Mouse (Mus musculus): ENCODE data around the gene Cd300e. TPM values are rescaled to one million over a fixed set of nuclear protein-coding genes. Genes with fewer than 3 reads are reported as not detected.

Gene Cd300e
- total RNA-seq, 4 experiments from 2014 or later = 0.13 TPM; not detected in 3

DNA sequence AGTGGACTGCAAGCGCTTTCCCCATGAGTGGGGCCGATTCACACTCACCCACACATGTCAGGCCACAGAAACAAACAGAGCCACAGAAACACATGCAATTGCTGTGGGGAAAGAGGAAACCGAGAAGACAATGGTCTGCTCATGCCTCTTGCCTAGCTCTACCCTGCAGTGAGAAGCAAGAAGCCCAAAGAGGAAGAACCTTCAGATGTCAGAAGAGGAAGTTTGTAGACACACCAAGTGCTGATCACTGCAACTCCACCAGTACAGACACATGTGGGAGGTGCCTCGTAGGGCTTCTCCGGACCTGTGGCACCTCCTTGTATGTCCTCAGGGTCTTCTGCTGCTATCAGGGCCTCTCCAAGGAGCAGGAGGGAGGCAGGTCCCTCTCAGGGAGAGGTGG is 57.9 kb downstream of the Cd300e start:
- DNase-seq (ENCODE audit: low spot score in 2 of 2) = no peak

Other genes with a start within 250 kb of the Cd300e start
- gene Gprc5c, start 211.0 kb downstream of the Cd300e start, total RNA-seq (2022) = 10 to 100 TPM; 31.9 to 49.5 (median 39.2) TPM
- under 1 TPM; 0.29 to 0.54 (median 0.34) TPM for gene Cd300a, start 172.1 kb downstream of the Cd300e start, total RNA-seq (2022)
- under 1 TPM; 0.12 to 0.17 (median 0.16) TPM for gene Cd300lb, start 127.8 kb downstream of the Cd300e start, total RNA-seq (2022)
- gene Cd300c, start 93.0 kb downstream of the Cd300e start, total RNA-seq (2022) = not detected
- gene Cd300ld, start 72.3 kb downstream of the Cd300e start, total RNA-seq (2022) = under 1 TPM; 0.10 to 0.34 (median 0.21) TPM
- under 1 TPM in 1 of 4 experiments, not detected in 3; 0.27 TPM for gene Cd300c2, start 60.3 kb downstream of the Cd300e start, total RNA-seq (2022)
- gene Cd300ld2, start 46.0 kb downstream of the Cd300e start, total RNA-seq (2022) = not detected
- under 1 TPM in 1 of 4 experiments, not detected in 3; 0.74 TPM for gene Cd300ld4, start 35.2 kb downstream of the Cd300e start, total RNA-seq (2022)
- 1 to 10 TPM in 1 of 4 experiments, under 1 TPM in 2, not detected in 1; 0.29 to 2.7 (median 0.77) TPM for gene Cd300ld5, start 24.4 kb downstream of the Cd300e start, total RNA-seq (2022)
- 1 to 10 TPM in 2 of 4 experiments, under 1 TPM in 2; 0.29 to 2.9 (median 1.2) TPM for gene Cd300ld3, start 13.8 kb downstream of the Cd300e start, total RNA-seq (2022)
- under 1 TPM in 2 of 4 experiments, not detected in 2; 0.13 to 0.15 TPM for gene Rab37, start 29.3 kb upstream of the Cd300e start, total RNA-seq (2022)
- gene Cd300lf, start 71.8 kb upstream of the Cd300e start, total RNA-seq (2022) = under 1 TPM in 1 of 4 experiments, not detected in 3; 0.07 TPM
- 1 to 10 TPM; 1.3 to 2.0 (median 1.5) TPM for gene Slc9a3r1, start 101.2 kb upstream of the Cd300e start, total RNA-seq (2022)
- gene Tmem104, start 125.3 kb upstream of the Cd300e start, total RNA-seq (2022) = 1 to 10 TPM; 4.3 to 7.2 (median 6.3) TPM
- gene Nat9, start 125.7 kb upstream of the Cd300e start, total RNA-seq (2022) = 10 to 100 TPM; 13.3 to 16.6 (median 15.8) TPM
- under 1 TPM; 0.05 to 0.16 (median 0.14) TPM for gene Grin2c, start 205.1 kb upstream of the Cd300e start, total RNA-seq (2022)
- 1 to 10 TPM; 2.4 to 4.1 (median 2.7) TPM for gene Fdxr, start 214.9 kb upstream of the Cd300e start, total RNA-seq (2022)
- 1 to 10 TPM; 2.7 to 5.7 (median 4.6) TPM for gene Fads6, start 235.5 kb upstream of the Cd300e start, total RNA-seq (2022)
- gene Otop2, start 245.0 kb upstream of the Cd300e start, total RNA-seq (2022) = not detected

All from gastrocnemius, adult 8-10 months (tissue).